In the genomic region with DNA sequence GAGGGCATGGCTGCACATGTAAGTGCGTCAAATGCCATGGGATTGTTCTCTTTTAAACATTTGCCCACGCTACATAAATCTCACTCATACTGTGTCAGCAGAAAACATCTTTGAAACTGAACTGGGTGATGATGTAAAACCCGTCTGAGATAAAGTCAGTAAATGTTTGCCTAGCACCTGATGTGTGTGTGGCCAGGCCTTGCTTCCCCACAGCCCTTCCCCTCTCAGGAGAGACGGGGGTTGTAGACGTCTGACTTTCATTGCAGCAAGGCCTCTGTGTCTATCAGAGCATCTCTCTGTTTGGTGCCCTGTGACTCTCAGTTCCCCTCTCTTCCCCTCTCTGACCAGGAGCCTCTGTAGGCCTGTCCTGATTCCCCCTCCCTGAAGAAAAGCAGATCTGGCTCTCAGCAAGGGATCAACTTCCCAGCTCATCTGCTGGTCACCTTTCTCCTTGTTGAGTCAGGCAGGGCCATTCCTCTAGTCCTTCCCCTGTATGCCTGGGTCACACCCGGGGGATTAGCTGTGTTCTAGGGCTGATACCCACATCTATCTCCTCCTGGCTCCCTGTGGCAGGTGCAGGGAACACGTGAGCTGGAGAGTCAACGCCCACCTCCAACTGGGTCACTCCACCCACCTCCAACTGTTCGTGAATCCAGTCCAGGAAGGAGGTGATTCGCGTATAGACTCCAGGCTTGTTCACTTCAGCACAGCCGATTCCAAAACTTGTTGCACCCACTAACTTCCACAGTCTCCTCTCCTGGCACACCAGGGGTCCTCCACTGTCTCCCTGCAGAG, we compare ENCODE assay signal across 11 mouse cellular contexts. TPM values are rescaled to one million over a fixed set of nuclear protein-coding genes. Genes with fewer than 3 reads are reported as not detected.
DNase-seq lines count a peak whose midpoint lies in the region.
"Had no signal": no experiment of that assay in that cellular context is flagged by ENCODE, and none has a peak within 500 bp of the region (broad histone marks: within the 10 kb centered on the region; RNA-seq: fewer than 3 reads in every experiment).

No protein-coding gene starts in this region.

- intact Hi-C loops in left cerebral cortex, postnatal 25 days (cut with DNase I), result no loop called here

- DNase-seq in left cerebral cortex, postnatal 25 days (ENCODE audit: low spot score in 2 of 2), result peak; percentile 24 to 65
- no peak for DNase-seq in left cerebral cortex, adult 11 months (ENCODE audit: low spot score)
- peak; percentile 28 to 46 for DNase-seq in cerebellum, adult 18-20 months
- DNase-seq in layer of hippocampus, adult 18-20 months (ENCODE audit: low spot score in 2 of 2), result peak; percentile 35 to 50
- peak; percentile 12 to 13 for DNase-seq in right cerebral cortex, postnatal 36 days (ENCODE audit: low spot score in 2 of 2)
- DNase-seq in neural tube, embryonic 10.5 days (ENCODE audit: extremely low spot score, low spot score), result no peak
- no peak for DNase-seq in gastrocnemius, postnatal 10 days
- DNase-seq in ovary, postnatal 14 days (ENCODE audit: low spot score), result no peak
- DNase-seq: heart, postnatal 10 days had no signal

RNA-seq across cellular contexts. Expression of a gene that starts 15.4 kb away (rescaled TPM):
- under 1 TPM in 1 of 2 experiments, not detected in 1; 0.14 TPM for total RNA-seq in left cerebral cortex, postnatal 25 days (2021)
- total RNA-seq in layer of hippocampus, adult 18-20 months (2021), result not detected
- under 1 TPM in 1 of 2 experiments, not detected in 1; 0.29 TPM for total RNA-seq in gastrocnemius, postnatal 10 days (2021)
- total RNA-seq: heart, postnatal 10 days had no signal

RNA-seq across cellular contexts. Expression of a gene that starts 18.3 kb away (rescaled TPM):
- not detected for total RNA-seq in left cerebral cortex, postnatal 25 days (2021)
- not detected for total RNA-seq in layer of hippocampus, adult 18-20 months (2021)
- total RNA-seq in gastrocnemius, postnatal 10 days (2021), result not detected
- total RNA-seq: heart, postnatal 10 days; left cerebral cortex, adult 8-10 months; midbrain, postnatal 0 days had no signal

RNA-seq across cellular contexts. Expression of a gene that starts 24.3 kb away (rescaled TPM):
- total RNA-seq in left cerebral cortex, postnatal 25 days (2021), result not detected
- total RNA-seq in layer of hippocampus, adult 18-20 months (2021), result 1 to 10 TPM in 1 of 2 experiments, under 1 TPM in 1; 0.43 to 1.6 TPM
- total RNA-seq in gastrocnemius, postnatal 10 days (2021), result not detected
- total RNA-seq: left cerebral cortex, adult 8-10 months; midbrain, postnatal 0 days had no signal

RNA-seq across cellular contexts. Expression of a gene that starts 39.3 kb away (rescaled TPM):
- not detected for total RNA-seq in left cerebral cortex, postnatal 25 days (2021)
- not detected for total RNA-seq in layer of hippocampus, adult 18-20 months (2021)
- not detected for total RNA-seq in gastrocnemius, postnatal 10 days (2021)
- total RNA-seq: heart, postnatal 10 days; left cerebral cortex, adult 8-10 months; midbrain, postnatal 0 days had no signal

RNA-seq across cellular contexts. Expression of a gene that starts 53.9 kb away (rescaled TPM):
- not detected for total RNA-seq in left cerebral cortex, postnatal 25 days (2021)
- total RNA-seq in layer of hippocampus, adult 18-20 months (2021), result not detected
- not detected for total RNA-seq in gastrocnemius, postnatal 10 days (2021)
- total RNA-seq: heart, postnatal 10 days; left cerebral cortex, adult 8-10 months; midbrain, postnatal 0 days had no signal

Comparison
In these comparisons a context has a peak if more than half of its experiments do, and no peak if none do; other contexts are left out.
1. DNase-seq: peak in left cerebral cortex, postnatal 25 days (2 of 2), cerebellum, adult 18-20 months (2 of 2), layer of hippocampus, adult 18-20 months (2 of 2) and right cerebral cortex, postnatal 36 days (2 of 2); none in left cerebral cortex, adult 11 months (single experiment), neural tube, embryonic 10.5 days (single experiment), gastrocnemius, postnatal 10 days (single experiment) and ovary, postnatal 14 days (single experiment).